Mouse (Mus musculus) cerebellum, postnatal 4 days (tissue): ENCODE measurements around the gene Vwf.

Experiments used
- DNase-seq, 2 experiments: peaks; one replicate each; pipeline ENCODE4 v3.0.0; 2022; ENCODE audit warnings: low spot score in 2 of 2, mixed read lengths in 1 of 2

Vwf gene

DNA sequence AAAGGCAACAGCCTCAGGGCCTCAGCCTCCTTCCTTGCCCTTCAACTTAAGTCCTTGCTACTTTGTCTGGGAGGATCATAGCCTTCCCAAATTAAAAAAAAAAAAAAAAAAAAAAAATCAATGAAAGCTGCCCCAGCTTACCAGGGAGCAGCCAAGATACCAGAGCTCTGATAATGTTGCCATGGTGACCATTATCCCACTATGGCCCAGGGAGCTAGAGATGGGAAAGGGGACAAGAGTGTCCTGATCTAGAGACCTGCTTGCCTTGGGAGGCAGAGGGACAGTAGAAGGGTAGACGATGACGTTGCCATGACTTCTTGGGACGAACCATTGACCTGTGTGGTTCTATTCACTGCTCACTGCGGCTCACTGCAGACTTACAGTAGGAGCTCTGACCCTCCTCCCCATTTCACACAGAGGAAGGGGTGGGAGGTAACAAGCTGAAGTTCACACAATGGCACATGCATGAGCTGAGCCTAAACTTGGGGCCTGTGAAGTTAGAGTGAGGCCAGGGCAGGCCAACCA lies 39.5 kb downstream of the Vwf start:
- DNase-seq: no peak

DNA sequence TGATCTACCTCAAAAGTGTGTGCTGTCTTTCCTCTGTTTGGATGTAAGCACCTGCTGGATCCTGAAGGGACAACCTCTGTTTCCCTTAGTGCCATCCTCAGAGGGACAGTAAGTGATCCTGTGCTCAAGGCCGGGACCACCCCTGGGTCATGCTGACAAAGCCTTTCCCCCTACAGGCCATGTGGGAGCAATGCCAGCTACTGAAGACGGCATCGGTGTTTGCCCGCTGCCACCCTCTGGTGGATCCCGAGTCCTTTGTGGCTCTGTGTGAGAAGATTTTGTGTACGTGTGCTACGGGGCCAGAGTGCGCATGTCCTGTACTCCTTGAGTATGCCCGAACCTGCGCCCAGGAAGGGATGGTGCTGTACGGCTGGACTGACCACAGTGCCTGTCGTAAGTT lies 41.7 kb downstream of the Vwf start:
- no peak for DNase-seq

DNA sequence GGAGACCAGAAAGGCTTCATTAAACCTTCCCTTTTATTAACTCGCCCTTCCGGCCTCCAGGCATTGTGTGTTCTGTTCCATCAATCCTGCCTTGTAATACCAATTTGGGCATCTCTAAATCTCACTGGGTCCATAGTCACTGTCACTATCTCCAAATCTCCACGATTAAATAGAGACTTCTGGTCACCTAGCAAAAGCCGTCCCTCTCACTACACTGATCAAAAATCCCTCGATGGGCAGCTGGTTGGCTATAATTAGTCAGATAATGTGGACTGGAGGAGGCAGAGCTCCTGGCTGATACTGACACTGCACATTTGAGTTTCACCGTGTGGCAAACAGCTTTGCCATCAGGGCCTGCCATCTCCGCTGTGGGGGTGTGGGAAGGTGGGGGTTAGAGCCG lies 42.5 kb downstream of the Vwf start:
- DNase-seq: no peak

DNA sequence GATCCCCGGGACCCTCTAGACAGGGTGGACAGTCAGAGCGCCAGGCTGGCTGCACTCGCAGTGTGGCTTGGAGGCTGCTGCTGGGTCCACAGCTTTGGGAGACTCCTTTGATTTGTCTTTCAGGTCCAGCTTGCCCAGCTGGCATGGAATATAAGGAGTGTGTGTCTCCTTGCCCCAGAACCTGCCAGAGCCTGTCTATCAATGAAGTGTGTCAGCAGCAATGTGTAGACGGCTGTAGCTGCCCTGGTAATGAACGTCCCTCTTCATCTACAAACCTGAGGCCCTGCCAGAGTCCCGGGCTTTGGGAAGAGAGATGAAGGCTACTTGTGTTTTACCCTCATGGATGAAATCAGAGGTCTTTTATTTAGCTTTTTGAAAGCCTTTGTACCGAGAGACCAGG lies 43.5 kb downstream of the Vwf start:
- DNase-seq: no peak

DNA sequence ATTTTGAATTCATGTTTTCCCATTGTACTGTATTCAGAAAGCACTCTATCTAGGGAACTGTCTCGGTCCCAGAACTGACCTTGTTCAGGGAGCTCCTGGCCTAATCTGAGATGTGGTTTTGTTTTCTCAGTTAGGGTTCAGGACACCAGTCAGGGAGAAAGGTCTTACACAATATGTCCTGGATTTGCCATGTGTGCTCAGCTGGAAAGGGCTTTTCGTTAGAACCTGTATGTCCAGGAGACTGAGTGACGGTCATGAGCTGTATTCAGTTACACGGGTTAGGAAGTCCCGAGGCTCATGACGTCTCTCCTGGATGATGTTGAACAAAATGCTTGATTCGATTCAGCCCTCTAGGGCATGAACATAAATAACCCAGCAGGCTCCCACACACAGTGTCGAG lies 43.9 kb downstream of the Vwf start:
- no peak for DNase-seq

DNA sequence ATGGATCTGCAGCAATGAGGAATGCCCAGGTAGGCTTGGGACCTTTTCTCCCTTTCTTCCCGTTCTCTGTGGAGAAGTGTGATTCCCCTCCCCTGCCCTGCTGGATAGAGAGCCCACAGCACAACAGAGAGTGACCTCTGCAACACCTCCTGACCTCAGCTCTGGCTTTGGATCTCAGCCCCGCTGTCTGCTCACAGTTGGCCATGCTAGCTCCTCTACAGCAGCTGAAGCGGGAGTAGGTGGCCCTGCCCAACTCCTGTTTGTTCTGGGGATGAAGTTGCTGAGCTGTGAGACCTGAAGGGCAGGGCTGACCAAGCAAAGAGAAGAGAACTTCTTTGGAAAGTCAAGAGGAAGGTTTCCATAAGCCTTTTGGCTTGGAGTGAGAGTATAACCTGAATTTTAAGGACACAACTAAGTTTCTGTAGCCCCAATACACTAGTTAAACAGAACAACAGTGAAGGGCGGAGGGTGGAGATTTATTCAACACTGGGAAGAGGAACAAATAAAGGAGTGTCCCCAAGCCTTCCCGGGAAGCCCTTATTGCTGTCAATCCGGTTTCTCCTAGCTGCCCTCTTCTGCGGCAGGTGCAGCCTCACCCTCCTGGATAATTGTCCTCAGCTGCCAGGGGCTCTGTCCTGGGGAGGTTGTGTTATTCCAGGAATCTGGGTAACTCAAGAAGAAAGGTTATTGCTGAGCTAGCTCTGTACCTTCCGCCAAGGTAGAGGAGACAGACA lies 45.2 kb downstream of the Vwf start:
- DNase-seq: no peak

DNA sequence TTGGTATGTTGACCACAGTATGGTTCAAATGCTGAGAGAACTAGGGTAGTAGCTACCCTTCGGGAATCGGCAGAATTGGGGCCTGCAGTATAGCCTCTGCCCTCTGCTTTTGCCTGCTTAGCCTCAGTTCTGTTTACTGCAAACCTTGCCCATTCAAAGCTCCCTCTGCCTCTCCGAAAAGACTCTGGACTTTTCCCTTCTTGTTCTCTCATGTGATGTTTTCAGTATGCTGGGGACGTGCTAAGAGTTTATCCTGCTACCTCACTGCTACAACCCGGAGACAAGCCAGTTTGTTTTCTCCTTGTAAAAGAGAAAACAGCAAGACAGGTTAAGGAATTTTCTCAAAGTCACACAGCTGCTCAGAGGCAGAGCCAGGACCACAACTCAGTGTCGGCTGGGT lies 46.0 kb downstream of the Vwf start:
- DNase-seq: no peak

DNA sequence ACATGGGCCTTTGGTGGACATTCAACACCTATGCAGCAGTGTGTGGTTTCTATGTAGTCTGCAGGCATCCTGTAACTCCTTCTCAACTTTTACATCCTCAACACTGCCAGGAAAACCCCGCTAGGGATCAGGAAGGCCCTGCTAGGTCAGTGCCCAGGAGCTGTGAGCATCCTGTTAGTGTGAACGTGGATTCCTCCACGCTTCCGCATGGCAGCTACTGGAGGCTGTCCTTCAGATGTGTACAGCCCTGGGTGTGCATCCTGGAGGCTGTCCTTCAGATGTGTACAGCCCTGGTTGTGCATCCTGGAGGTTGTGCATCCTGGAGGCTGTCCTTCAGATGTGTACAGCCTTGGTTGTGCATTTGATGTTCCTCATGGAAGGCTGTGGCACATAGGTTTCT lies 47.7 kb downstream of the Vwf start:
- no peak for DNase-seq

DNA sequence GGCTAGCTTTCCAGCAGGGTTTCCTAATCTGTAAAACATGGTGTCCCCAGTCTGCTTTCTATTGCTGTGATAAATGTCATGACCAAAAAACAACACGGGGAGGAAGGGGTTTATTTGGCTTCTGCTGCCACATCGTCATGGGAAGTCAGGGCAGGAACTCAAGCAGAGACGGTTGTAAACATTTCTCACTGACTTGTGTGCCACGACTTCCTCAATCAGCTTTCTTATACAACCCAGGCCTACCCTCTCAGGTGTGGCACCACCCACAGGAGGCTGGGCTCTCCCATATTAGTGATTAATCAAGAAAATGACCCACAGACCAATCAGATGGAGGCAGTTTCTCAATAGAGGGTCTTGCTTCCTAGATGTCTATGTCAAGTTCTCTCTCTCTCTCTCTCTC lies 48.3 kb downstream of the Vwf start:
- no peak for DNase-seq

DNA sequence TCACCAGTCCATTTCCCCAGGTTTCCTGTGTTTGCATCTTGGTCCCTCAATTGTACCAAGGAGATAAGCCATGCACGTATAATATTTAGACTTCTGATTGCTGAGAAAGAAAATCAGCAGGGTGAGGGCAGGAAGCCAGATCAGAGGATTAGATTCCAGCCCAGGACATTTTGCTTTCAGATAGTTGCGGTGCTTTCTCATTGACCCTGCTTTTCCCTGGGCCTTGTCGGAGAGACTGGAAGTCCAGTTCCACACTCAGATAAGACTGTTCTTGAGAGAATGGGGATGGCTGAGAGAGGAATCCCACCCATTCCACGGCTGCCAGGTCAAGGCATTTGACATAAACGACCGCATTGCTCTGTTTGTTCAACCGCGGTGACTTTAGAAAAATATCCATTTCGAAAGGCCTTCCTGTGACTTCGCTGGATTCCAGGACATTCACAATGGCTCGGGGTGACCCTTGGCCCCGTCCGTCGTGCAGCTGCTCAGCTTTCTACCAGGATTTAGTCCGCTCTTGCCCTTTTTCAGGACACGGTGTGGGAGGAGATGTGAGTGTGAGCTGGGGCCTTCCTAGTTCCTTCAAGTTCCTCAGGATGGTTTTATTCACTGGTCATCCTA lies 50.2 kb downstream of the Vwf start:
- no peak for DNase-seq

DNA sequence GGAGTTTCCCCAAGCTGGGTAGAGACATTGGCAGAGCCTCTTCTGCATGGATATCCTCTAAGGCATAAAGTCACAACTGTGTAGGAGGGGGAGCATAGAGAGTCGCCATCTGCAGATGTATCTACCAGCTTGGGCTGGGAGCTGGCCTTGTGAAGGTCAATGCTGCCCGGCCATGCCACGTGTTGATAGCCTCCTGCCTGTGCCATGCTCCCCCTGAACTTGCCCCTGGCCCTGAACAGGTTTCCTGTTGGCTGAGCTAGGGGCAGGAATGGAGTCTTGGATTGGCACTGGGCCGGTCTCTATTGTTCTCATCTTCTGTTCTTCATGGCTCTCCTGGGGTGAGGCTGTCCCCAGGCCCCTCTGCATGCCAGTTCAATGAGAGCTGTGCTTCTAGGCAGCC lies 51.1 kb downstream of the Vwf start:
- no peak for DNase-seq

DNA sequence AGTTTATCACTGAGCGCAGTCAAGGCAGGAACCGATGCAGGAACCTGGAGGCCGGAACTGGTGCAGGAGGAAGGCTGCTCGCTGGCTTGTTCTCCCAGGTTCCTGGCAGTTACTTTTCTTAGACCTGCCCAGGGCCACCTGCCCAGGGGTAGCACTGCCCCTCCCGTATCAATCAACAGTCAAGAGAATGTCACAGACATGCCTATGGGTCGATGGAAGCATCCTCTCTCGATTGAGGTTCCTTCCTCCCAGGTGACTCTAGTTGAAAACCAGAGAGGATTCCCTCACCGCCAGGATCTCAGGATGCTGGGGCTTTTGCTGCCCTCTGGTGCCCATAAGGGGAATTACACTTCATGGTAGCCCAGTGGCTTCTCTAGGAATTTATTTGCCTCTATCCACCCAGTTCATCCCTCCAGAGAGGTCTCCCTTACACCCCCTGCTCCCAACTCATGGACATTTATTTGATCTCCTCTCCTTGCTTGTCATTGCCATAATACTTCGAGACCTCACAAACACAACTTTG lies 53.5 kb downstream of the Vwf start:
- DNase-seq: peak; percentile 55 to 82

DNA sequence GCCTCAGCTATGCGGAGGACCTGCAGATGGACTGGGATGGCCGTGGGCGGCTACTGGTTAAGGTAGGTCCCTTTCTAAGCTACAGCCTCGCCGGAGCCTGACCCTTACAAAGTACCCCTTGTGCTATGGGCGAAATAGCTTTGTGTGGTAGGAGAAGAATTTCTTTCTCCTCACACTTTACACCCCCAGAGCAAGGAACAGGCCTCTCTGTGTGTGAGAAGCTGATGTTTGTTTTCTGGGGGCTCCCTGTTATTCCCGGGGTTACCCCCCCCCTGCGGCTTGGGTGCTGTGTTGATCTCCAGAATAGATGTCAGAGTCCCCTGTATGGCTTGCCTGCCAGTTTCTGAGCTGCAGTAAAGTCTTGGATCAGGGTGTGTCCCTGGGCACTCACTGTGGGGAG lies 54.1 kb downstream of the Vwf start:
- no peak for DNase-seq

DNA sequence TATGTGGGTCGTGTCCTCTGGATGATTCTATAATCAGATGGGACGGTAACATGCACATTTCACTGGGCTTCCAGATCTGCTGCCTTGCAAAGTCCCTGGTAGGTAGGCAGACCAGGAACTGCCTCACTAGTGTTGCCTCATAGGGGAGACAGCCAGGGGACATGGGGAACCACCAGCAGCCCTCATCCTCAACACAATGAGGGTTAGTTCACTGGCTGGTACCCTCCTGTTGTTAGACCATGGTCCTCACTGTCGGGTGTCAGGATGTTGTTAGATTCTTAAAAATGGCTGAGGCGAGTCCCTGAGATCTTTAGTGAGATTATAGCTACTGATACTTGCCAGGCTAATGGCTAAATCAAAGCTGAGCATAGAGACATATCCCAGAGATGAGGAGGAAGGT lies 54.6 kb downstream of the Vwf start:
- DNase-seq: no peak

DNA sequence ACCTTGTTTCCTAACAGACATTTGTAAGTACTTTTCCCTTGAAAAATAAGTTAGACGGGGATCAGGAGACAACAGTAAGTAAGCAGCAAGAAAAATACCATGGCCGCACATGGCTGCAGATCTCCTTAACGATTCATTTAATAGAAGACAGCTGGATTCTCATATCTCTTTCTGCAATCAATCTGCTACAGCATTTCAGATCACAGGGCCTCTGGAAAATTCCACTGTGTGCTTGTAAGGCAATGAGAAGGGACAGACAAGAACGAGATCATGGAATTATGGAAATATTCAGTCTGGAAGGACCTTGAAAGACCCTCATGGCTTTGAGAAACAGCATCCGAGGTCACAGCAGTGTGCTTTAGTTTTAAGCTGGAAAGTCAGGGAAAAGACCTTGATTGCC lies 55.2 kb downstream of the Vwf start:
- no peak for DNase-seq

DNA sequence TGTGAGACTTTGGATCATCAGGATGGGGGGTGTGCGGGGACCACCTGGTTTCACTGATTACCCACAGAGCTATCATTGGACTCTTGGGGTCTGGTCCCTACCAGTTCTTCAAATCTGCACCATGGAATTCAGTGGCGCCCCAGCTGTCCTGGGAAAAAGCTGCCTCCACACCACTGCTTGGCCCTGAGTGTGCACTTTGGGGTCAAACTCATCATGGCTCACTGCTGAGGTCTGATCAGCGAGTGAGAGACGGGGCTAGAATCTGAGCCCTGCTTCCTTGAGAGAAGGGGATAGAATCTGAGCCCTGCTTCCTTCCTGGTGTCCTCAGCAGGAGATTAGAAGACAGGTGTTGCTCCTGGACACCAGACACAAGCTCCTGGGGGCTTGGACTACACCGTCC lies 55.8 kb downstream of the Vwf start:
- no peak for DNase-seq

DNA sequence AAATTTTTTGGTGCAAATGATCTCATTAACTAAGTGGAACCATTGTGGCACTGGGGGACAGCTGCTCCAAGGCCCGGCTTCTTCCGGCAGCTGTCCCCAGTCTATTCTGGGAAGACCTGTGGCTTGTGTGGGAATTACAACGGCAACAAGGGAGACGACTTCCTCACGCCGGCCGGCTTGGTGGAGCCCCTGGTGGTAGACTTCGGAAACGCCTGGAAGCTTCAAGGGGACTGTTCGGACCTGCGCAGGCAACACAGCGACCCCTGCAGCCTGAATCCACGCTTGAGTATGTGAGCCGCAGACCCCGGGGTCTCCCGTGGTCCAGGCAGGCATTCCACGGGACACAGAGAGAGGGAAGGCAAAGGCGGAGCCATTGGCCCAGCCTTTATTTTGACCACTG lies 56.7 kb downstream of the Vwf start:
- DNase-seq: peak; percentile 89 to 96

DNA sequence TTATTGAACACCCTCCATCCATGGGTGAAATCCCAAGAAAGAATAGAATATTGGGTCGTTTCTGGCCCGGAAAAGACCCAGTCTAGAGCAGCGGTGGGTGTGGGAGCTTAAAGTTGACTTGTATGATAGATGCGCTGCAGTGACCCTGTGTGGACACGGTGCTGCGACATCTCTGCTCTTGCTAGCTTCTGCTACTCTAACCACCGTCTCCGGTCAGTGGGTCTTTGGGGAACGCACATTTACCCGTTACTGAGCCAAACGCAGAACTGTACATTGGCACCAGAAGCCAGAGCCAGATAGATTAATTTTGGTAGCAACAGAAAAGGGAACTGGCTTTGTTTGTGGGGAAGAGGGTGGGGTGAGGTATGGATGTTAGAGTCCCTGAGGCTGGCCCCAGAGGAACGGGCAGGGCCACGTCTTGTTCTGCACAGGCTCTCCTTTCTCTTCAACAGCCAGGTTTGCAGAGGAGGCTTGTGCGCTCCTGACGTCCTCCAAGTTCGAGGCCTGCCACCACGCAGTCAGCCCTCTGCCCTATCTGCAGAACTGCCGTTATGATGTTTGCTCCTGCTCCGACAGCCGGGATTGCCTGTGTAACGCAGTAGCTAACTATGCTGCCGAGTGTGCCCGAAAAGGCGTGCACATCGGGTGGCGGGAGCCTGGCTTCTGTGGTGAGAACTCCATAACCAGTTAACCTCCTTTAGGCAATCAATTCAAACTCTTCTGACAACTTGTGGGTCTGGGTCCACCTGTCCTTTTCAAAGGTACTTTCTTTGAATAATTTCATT lies 57.3 kb downstream of the Vwf start:
- no peak for DNase-seq

DNA sequence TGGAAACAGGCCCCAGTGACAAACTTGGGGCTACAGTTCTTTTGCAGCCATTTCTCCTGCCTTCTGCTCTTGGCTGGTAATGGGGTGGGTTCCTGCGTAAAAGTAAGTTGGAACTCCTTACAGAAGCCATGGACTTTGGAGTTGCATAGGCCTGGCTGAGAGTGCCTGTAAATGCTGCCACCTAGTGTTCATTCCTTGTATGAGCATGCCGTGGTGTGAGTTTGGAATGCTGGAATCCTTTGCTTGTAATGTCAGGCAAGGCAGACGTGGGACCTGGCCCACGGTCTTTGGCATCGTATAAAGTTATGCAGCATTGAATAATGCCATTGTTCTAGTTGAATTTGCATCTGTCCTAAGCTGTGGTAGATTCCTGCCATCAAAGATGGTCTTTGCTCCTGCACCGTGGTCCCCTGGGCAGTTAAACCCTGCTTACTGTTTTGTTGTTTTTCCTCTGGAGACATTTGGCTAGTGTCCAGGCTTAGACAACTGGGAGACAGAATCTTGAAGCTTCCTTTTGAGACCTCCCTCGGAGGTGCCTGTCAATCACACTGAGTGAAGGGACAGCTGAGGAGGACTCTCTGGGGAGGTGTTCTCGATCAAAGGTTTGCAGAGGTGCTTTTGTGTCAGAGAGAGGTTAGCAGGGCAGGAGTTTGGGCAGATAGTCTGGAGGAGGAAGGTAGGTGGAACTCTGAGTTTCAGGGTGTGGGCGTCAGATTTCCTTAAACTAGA lies 58.1 kb downstream of the Vwf start:
- peak; percentile 56 to 76 for DNase-seq

DNA sequence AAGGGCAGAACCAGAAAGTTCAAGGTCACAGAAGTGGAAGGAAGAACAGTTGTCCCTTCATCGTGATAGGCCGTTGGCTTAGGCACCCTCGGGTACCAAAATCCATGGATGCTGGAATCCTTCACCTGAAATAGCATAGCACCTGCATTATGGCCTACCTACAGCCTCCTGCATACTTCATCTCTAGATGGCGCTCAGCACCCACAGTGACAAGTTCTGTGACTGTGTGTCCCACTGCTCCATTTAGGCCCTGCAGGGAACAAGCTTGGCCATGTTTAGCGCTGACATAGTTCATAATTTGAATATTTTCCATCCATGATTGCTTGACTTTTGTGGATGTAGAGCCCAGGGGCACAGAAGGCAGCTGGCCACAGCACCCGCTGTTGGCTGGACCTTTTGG lies 62.5 kb downstream of the Vwf start:
- no peak for DNase-seq

DNA sequence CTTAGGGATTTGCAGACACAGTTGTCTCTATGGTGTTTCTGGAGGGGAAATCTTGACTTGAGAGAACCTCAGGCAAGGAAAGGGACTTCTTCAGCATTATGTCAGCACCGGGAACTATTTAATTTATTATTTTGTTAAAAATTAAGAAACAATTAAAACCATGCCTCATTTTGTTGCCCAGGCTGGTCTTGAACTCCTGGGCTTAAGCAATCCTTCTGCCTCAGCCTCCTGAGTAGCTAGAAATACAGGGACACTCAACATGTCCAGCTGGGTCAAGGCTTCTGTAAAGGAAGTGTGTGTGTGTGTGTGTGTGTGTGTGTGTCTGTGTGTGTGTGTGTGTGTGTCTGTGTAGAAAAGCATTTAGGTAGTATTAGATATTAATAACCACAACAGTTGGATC lies 71.3 kb downstream of the Vwf start:
- no peak for DNase-seq

DNA sequence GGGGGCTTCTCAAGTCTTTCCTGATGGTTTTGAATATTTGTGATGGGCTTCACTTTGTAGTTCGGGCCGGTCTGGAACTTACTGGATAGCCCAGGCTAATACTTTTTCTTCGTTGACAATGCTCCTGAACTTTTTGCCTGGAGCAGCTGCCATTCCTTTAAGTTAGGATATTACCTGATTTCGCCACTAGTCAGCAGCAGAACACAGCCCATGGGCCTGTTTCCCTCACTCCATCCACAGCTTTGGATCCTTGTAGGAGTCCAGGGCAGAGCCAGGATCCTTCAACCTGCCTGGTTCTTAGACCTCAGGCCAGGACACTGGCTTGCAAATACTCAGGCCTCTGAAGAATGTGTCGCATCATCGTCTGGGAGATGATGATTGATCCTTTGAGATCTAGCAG lies 74.2 kb downstream of the Vwf start:
- peak in 1 of 2 experiments; percentile 47 for DNase-seq
